ENCODE assay signal across 11 mouse cellular contexts in the genomic region with DNA sequence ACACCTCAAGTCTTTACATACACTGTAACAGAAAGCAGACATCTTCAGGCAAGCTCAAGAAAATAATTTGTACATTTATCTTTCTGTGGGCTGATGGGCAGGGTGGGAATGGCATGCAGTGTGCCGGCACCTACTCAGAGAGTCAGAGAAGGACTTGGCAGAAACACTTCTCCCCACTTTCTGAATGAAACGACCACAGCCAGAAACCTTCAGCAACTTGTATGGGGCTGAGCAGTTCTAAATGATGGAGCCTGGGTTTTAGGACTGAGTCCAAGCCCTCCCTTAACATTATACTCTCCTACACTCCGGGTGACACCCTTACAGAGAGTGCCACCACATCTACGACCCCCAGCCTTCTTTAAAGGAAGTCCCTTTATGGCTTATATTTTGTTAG. TPM values are rescaled to one million over a fixed set of nuclear protein-coding genes. Genes with fewer than 3 reads are reported as not detected.
DNase-seq lines count a peak whose midpoint lies in the region; ATAC-seq and TF ChIP-seq lines count a peak whose summit lies in the region.
"Had no signal": no experiment of that assay in that cellular context is flagged by ENCODE, and none has a peak within 500 bp of the region (broad histone marks: within the 10 kb centered on the region; RNA-seq: fewer than 3 reads in every experiment).

No protein-coding gene starts in this region.

- DNase-seq in hindbrain, embryonic 10.5 days (ENCODE audit: low spot score): no peak
- DNase-seq in hindbrain, embryonic 14.5 days (ENCODE audit: low spot score): no peak
- no peak for DNase-seq in MEL (ENCODE audit: low read depth, low spot score)
- no peak for DNase-seq in liver, embryonic 13.5 days
- DNase-seq in embryo, embryonic 10 days (ENCODE audit: low spot score): no peak
- no peak for DNase-seq in right cerebral cortex, postnatal 4 days
- DNase-seq: kidney, adult 8-10 months had no signal

- H3K9ac ChIP-seq in hindbrain, embryonic 14.5 days: no peak overlapping the region
- H3K9ac ChIP-seq in MEL (ENCODE audit: control insufficient read depth, low read depth, low read length, poor library complexity, severe bottlenecking): peak overlapping the region; percentile 20
- 0 out of 2 replicates have a peak overlapping the region, but pooled peaks have one; percentile 1 for H3K9ac ChIP-seq in liver, embryonic 13.5 days
- H3K9ac ChIP-seq: embryonic facial prominence, embryonic 15.5 days; neural tube, embryonic 13.5 days had no signal

- H3K9me3 ChIP-seq in hindbrain, embryonic 10.5 days: no peaks in the 10 kb centered on the region
- no peaks in the 10 kb centered on the region for H3K9me3 ChIP-seq in hindbrain, embryonic 14.5 days (ENCODE audit: control insufficient read depth, low read length)
- H3K9me3 ChIP-seq in MEL (replicated peaks; ENCODE audit: insufficient read depth, low read length): no peaks in the 10 kb centered on the region
- no peaks in the 10 kb centered on the region for H3K9me3 ChIP-seq in liver, embryonic 13.5 days (replicated peaks)
- H3K9me3 ChIP-seq: embryonic facial prominence, embryonic 15.5 days; neural tube, embryonic 13.5 days had no signal

- ATAC-seq in hindbrain, embryonic 14.5 days (ENCODE audit: low FRiP score): no peak
- peak; percentile 37; the same call in 1 of the 2 replicates for ATAC-seq in erythroid progenitor cell, adult 5-6 weeks (replicated peaks; ENCODE audit: low FRiP score, poor library complexity, severe bottlenecking)
- ATAC-seq in liver, embryonic 13.5 days (ENCODE audit: low read depth): no peak

- 87% methylated on average over 4 of the region's 4 CpGs for WGBS in hindbrain, embryonic 10.5 days
- WGBS in hindbrain, embryonic 14.5 days: 65% methylated on average over 4 of the region's 4 CpGs
- whole genome bisulfite sequencing in liver, embryonic 13.5 days (ENCODE audit: insufficient replicate concordance): 46% methylated on average over 4 of the region's 4 CpGs

- no peak overlapping the region for H3K4me2 ChIP-seq in hindbrain, embryonic 14.5 days (replicated peaks)
- H3K4me2 ChIP-seq in liver, embryonic 13.5 days: peak overlapping the region; percentile 12; the same call in 1 of the 2 replicates
- H3K4me2 ChIP-seq: embryonic facial prominence, embryonic 15.5 days; neural tube, embryonic 13.5 days had no signal

- TF ChIP-seq CTCF in MEL (IDR thresholded peaks at IDR 0.05 in 2 of 3, conservative IDR thresholded peaks at IDR 0.05 in 1 of 3; ENCODE audit: control insufficient read depth in 1 of 3, insufficient read depth in 1 of 3, low read depth in 2 of 3, low read length in 3 of 3, poor library complexity in 1 of 3, severe bottlenecking in 1 of 3): no peak

- TF ChIP-seq EP300 in MEL (IDR thresholded peaks at IDR 0.05; ENCODE audit: low read depth in 1 of 2, low read length in 2 of 2): no peak

- 0 out of 2 replicates have a peak overlapping the region, but pooled peaks have one; percentile 9 for H3K27ac ChIP-seq in hindbrain, embryonic 10.5 days
- H3K27ac ChIP-seq in hindbrain, embryonic 14.5 days: no peak overlapping the region; the same call in 1 of the 2 replicates
- H3K27ac ChIP-seq in MEL (ENCODE audit: control insufficient read depth, low read depth, low read length): peak overlapping the region; percentile 53
- H3K27ac ChIP-seq in liver, embryonic 13.5 days: no peak overlapping the region
- H3K27ac ChIP-seq: embryonic facial prominence, embryonic 15.5 days; neural tube, embryonic 13.5 days had no signal

- no peaks in the 10 kb centered on the region for H3K27me3 ChIP-seq in hindbrain, embryonic 10.5 days (ENCODE audit: insufficient read depth, poor library complexity, severe bottlenecking)
- no peaks in the 10 kb centered on the region for H3K27me3 ChIP-seq in hindbrain, embryonic 14.5 days (ENCODE audit: control insufficient read depth, insufficient read depth, low read length)
- no peaks in the 10 kb centered on the region for H3K27me3 ChIP-seq in MEL (ENCODE audit: control insufficient read depth in 1 of 2, insufficient read depth in 2 of 2, low read length in 2 of 2)
- no peaks in the 10 kb centered on the region for H3K27me3 ChIP-seq in liver, embryonic 13.5 days
- H3K27me3 ChIP-seq: embryonic facial prominence, embryonic 15.5 days; neural tube, embryonic 13.5 days had no signal

- H3K79me2 ChIP-seq in MEL (ENCODE audit: control insufficient read depth, insufficient read depth, low read length, poor library complexity): no peaks in the 10 kb centered on the region

- TF ChIP-seq POLR2A in MEL (IDR thresholded peaks at IDR 0.05; ENCODE audit: control insufficient read depth in 1 of 2, insufficient read depth in 1 of 2, low read depth in 1 of 2, low read length in 2 of 2, poor library complexity in 1 of 2): no peak

- H3K4me1 ChIP-seq in hindbrain, embryonic 10.5 days (replicated peaks): peaks cover 12% of the 10 kb centered on the region; the same call in 1 of the 2 replicates
- H3K4me1 ChIP-seq in hindbrain, embryonic 14.5 days (replicated peaks; ENCODE audit: control insufficient read depth, insufficient read depth, low read length): no peaks in the 10 kb centered on the region
- peaks cover 5 to 30% of the 10 kb centered on the region in 2 experiments for H3K4me1 ChIP-seq in MEL (ENCODE audit: control insufficient read depth in 1 of 2, insufficient read depth in 2 of 2, low read length in 2 of 2)
- H3K4me1 ChIP-seq in liver, embryonic 13.5 days (replicated peaks): peaks cover 45% of the 10 kb centered on the region
- H3K4me1 ChIP-seq: embryonic facial prominence, embryonic 15.5 days had no signal

- H3K36me3 ChIP-seq in hindbrain, embryonic 10.5 days: no peaks in the 10 kb centered on the region
- H3K36me3 ChIP-seq in hindbrain, embryonic 14.5 days (replicated peaks; ENCODE audit: control insufficient read depth, insufficient read depth): no peaks in the 10 kb centered on the region
- H3K36me3 ChIP-seq in MEL (ENCODE audit: control insufficient read depth in 1 of 2, insufficient read depth in 2 of 2, low read length in 2 of 2): peaks cover 0 to 20% of the 10 kb centered on the region in 2 experiments; a peak in 2 of 4 replicates
- H3K36me3 ChIP-seq in liver, embryonic 13.5 days: no peaks in the 10 kb centered on the region
- H3K36me3 ChIP-seq: embryonic facial prominence, embryonic 15.5 days; neural tube, embryonic 13.5 days had no signal

- no peak for TF ChIP-seq RAD21 in MEL (IDR thresholded peaks at IDR 0.05; ENCODE audit: low read depth, low read length)

- no peak overlapping the region for H3K4me3 ChIP-seq in hindbrain, embryonic 10.5 days
- no peak overlapping the region for H3K4me3 ChIP-seq in hindbrain, embryonic 14.5 days (replicated peaks; ENCODE audit: low read length)
- H3K4me3 ChIP-seq in MEL (ENCODE audit: control insufficient read depth in 1 of 2, insufficient read depth in 1 of 2, low read depth in 2 of 2, low read length in 2 of 2): peak overlapping the region; percentile 1 to 9; a peak in 2 of 4 replicates
- peak overlapping the region; percentile 2; the same call in 1 of the 2 replicates for H3K4me3 ChIP-seq in liver, embryonic 13.5 days (replicated peaks)
- H3K4me3 ChIP-seq: embryonic facial prominence, embryonic 15.5 days; neural tube, embryonic 13.5 days had no signal

TF ChIP-seq in MEL, 35 proteins besides CTCF, POLR2A, EP300 and RAD21:
- TF ChIP-seq ELF1 (IDR thresholded peaks at IDR 0.05; ENCODE audit: low read depth, low read length): no peak
- TF ChIP-seq POLR2AphosphoS2 (IDR thresholded peaks at IDR 0.05; ENCODE audit: low read length): no peak
- TF ChIP-seq CHD1 (IDR thresholded peaks at IDR 0.05; ENCODE audit: low read depth, low read length): no peak
- TF ChIP-seq TAL1 (IDR thresholded peaks at IDR 0.05; ENCODE audit: low read length): no peak
- no peak for TF ChIP-seq ZC3H11A (IDR thresholded peaks at IDR 0.05; ENCODE audit: low read depth, low read length)
- no peak for TF ChIP-seq JUND (IDR thresholded peaks at IDR 0.05; ENCODE audit: low read depth, low read length)
- no peak for TF ChIP-seq ETS1 (IDR thresholded peaks at IDR 0.05; ENCODE audit: low read depth, low read length)
- TF ChIP-seq GABPA (IDR thresholded peaks at IDR 0.05; ENCODE audit: low read depth, low read length): no peak

RNA-seq across cellular contexts. Expression of gene Gpr183, which starts 1.1 kb away (rescaled TPM):
- 2.0 and 2.4 TPM in 2 replicates for polyA plus RNA-seq in hindbrain, embryonic 10.5 days (2016; fragmentation: Nextera tagmentation; extraction: Ambion mirVana)
- polyA plus RNA-seq in hindbrain, embryonic 14.5 days (2014; fragmentation: Nextera tagmentation; extraction: Ambion mirVana): 0.74 and 1.4 TPM in 2 replicates
- total RNA-seq in MEL (2012; rRNA removed): 0.04 and 0.07 TPM in 2 replicates
- under 1 TPM in 1 of 2 experiments, not detected in 1; 0.06 TPM for polyA plus RNA-seq in MEL (2012; ENCODE audit: insufficient read depth in 1 of 2, insufficient read length in 2 of 2, low read depth in 1 of 2, low replicate concordance in 2 of 2, missing spikeins in 1 of 2)
- 2.5 and 4.3 TPM in 2 replicates for total RNA-seq in erythroid progenitor cell, adult 5-6 weeks (2015; ENCODE audit: low replicate concordance)
- total RNA-seq in erythroid progenitor cell, adult 5-6 weeks (2017; ENCODE audit: low replicate concordance): 1.2 and 1.5 TPM in 2 replicates
- 0.96 and 1.3 TPM in 2 replicates for polyA plus RNA-seq in liver, embryonic 13.5 days (2015; fragmentation: Nextera tagmentation; extraction: Ambion mirVana)

RNA-seq across cellular contexts. Expression of gene Gpr18, which starts 48.4 kb away (rescaled TPM):
- 0.20 and 0.21 TPM in 2 replicates for polyA plus RNA-seq in hindbrain, embryonic 10.5 days (2016; fragmentation: Nextera tagmentation; extraction: Ambion mirVana)
- 0.40 TPM in 1 of 2 replicates, not detected in the other for polyA plus RNA-seq in hindbrain, embryonic 14.5 days (2014; fragmentation: Nextera tagmentation; extraction: Ambion mirVana)
- 0.15 and 0.20 TPM in 2 replicates for total RNA-seq in MEL (2012; rRNA removed)
- polyA plus RNA-seq in MEL (2012; ENCODE audit: insufficient read depth in 1 of 2, insufficient read length in 2 of 2, low read depth in 1 of 2, low replicate concordance in 2 of 2, missing spikeins in 1 of 2): under 1 TPM in 1 of 2 experiments, not detected in 1; 0.06 TPM
- 4.0 TPM in 1 of 2 replicates, not detected in the other for total RNA-seq in erythroid progenitor cell, adult 5-6 weeks (2015; ENCODE audit: low replicate concordance)
- 0.64 and 2.9 TPM in 2 replicates for total RNA-seq in erythroid progenitor cell, adult 5-6 weeks (2017; ENCODE audit: low replicate concordance)
- 0.14 TPM in 1 of 2 replicates, not detected in the other for polyA plus RNA-seq in liver, embryonic 13.5 days (2015; fragmentation: Nextera tagmentation; extraction: Ambion mirVana)
- polyA plus RNA-seq: limb, embryonic 14.5 days had no signal

Comparison
In these comparisons a context has a peak if more than half of its experiments do, and no peak if none do; other contexts are left out.
1. H3K27ac ChIP-seq: peak in hindbrain, embryonic 10.5 days (single experiment) and MEL (single experiment); none in hindbrain, embryonic 14.5 days (single experiment) and liver, embryonic 13.5 days (single experiment).
2. H3K4me3 ChIP-seq: peak in MEL (2 of 2) and liver, embryonic 13.5 days (single experiment); none in hindbrain, embryonic 10.5 days (single experiment) and hindbrain, embryonic 14.5 days (single experiment).